Mouse (Mus musculus): ENCODE measurements around the gene Capn9.

Gene Capn9

DNA sequence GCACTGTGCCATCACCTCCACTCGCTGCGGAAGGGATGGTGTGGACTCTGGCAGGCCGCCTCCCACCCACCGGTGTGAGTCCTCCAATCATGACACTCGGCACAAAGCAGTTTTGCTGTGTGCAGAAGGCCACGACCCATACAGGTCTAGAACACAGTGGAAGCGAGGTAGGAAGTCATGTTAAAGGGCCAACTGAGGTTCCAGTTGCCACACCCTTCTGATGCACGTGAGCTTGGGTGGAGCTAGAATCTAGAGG lies 59.3 kb downstream of the Capn9 start:
- no peak for DNase-seq (ENCODE audit: low read depth, low spot score)

DNA sequence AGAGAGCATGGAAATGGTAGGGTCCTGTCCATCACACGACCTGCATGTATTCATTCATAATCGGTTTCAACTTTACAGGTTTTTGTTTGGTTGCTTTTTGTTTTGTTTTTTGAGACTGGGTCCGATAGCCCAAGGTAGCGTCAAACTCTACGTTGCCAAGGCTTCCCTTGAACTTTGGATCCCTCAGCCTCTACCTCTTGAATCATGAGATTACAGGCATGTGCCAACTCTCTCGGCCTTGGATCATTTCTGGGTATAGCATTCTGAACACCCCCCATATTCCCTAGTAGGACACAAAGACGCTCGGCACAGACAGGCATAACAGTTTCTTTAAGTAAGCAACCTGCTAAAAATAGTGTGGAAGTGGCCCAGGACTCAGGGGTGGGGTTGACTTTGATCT lies 65.7 kb downstream of the Capn9 start:
- DNase-seq (ENCODE audit: low read depth, low spot score): no peak

DNA sequence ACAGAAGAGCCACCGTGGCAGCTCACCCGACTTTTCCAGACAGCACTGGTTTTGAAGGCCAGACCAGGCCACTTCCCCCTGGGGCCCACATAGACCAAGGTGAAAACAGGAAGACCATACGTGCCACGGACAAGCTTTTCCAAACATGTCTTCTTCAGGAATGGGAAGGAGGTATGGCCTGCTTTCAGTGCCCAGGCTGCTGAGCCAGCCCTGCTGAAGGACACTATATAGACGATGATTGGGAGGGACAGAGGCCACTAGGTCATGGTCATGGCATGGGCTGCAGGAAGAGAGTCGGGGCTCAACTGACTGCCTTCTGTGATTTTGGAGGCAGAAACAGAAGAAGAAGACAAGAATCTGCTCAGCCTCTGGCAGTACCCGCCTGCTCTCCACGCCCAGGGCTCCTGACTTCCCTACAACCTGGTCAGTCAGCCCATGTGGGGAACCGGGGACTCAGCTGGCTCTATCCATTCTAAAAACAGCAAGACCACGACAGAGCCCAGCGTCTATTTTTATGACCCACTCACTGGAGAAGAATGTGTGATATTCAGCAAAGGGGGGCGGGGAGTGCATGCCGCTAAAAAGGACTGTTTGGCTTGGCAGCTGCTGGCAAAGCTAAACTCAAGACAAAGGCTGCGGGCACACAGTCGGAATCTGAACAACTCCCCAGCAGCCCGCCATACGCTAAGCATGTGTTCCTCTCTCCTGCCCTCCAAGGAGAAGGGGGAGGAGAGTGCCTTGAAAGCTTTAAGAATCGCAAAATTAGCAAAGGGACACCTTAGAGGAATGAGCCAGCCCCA lies 67.8 kb downstream of the Capn9 start:
- peak; percentile 98 for DNase-seq (ENCODE audit: low read depth, low spot score)

- no peak for DNase-seq (ENCODE audit: low read depth, low spot score)
Observed at GRCm38 (mm10) chr8:124648311-124648710, 72.4 kb downstream of the Capn9 start.

GRCm38 (mm10) chr8:124651776-124652175 lies 75.9 kb downstream of the Capn9 start:
- DNase-seq (ENCODE audit: low read depth, low spot score): no peak

GRCm38 (mm10) chr8:124652546-124652945 lies 76.6 kb downstream of the Capn9 start:
- DNase-seq (ENCODE audit: low read depth, low spot score): peak; percentile 97

GRCm38 (mm10) chr8:124653568-124654475 lies 77.9 kb downstream of the Capn9 start:
- no peak for DNase-seq (ENCODE audit: low read depth, low spot score)

GRCm38 (mm10) chr8:124657961-124658360 lies 82.0 kb downstream of the Capn9 start:
- no peak for DNase-seq (ENCODE audit: low read depth, low spot score)

DNA sequence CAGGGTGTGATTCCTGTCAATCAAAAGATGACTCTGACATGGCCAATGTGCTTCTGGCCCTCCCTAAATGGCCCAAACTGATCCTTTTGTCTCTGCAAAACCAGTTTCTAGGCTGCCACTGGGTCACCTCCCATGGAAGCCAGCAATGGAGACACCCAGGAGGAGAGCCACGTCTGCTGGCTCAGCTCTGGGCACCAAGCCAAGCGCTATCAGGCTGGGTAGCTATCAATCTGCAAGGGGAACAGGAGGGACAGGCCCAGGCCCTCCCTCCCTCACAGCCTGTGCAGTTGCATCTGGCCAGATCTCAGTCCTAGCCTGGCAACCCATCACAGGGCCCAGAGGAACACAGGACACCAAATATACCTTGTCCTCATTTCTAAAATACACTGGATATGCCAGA lies 82.5 kb downstream of the Capn9 start:
- peak; percentile 70 for DNase-seq (ENCODE audit: low read depth, low spot score)

DNA sequence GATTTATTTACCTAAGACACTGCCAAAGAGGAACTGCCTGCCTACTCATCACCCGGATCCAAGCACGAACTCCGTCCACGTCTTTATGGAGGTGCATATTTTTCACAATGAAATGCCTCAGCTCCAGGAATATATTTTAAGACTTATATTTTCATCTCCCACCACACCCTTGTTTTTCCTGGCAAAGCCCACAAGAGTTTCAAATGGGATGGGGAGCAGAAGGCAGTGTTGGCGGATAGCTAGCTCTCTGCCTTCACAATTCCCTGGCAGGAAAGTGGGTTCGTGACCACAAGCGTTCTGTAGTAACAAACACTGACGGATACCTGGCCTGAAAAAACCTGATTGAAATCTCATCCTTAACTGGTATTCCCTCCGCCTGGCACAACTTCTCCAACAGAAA lies 85.9 kb downstream of the Capn9 start:
- DNase-seq (ENCODE audit: low read depth, low spot score): peak; percentile 52

- peak; percentile 50 for DNase-seq (ENCODE audit: low read depth, low spot score)
Observed at GRCm38 (mm10) chr8:124662446-124663111, 86.7 kb downstream of the Capn9 start.

- DNase-seq (ENCODE audit: low read depth, low spot score): peak; percentile 93
Observed at GRCm38 (mm10) chr8:124663112-124663873, 87.4 kb downstream of the Capn9 start, which contains the start of gene 2310022B05Rik. 2310022B05Rik (minus strand) TSS chr8:124663369.

DNA sequence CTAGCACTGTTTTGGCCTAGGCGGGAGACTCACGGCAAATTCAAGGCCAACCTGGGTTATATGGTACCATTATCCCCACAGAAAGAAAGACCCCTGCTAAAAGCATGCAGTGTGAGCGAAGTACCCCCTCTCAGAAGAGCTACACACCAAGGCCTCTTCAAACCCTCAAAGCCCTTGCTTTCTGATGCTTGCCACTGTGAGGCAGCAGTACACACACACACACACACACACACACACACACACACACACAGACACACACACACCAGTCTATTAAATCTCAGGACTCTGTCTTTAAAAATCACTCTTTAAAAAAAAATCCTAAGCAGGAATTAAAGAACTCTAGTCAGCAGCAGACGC lies 87.9 kb downstream of the Capn9 start:
- DNase-seq (ENCODE audit: low read depth, low spot score): no peak

- DNase-seq (ENCODE audit: low read depth, low spot score): no peak
Observed at GRCm38 (mm10) chr8:124664414-124664813, 88.5 kb downstream of the Capn9 start.
